Mouse (Mus musculus) embryonic facial prominence, embryonic 13.5 days (tissue): ENCODE results near the gene Rps6. TPM values are rescaled to one million over a fixed set of nuclear protein-coding genes. Genes with fewer than 3 reads are reported as not detected.
"Not testable (repeated sequence)": the region's sequence is repeated elsewhere in the genome, so short reads cannot be mapped to it uniquely, and the experiment has no call there.

Experiments
- ATAC-seq: fragments of 200-750 bp; cut with Nextera tagmentation; 2 replicates; pipeline ENCODE4 v1.8.0; 2017; ENCODE audit warnings: low read depth; ENCODE audit not compliant: insufficient number of reproducible peaks, insufficient read depth, low FRiP score, low TSS enrichment
- H3K27ac ChIP-seq: fragments of 300-500 bp; sonication (generic); 2 replicates; pipeline ENCODE4 v1.5.1; 2015; ENCODE audit warnings: moderate library complexity, mild to moderate bottlenecking, inconsistent platforms
- H3K27me3 ChIP-seq: fragments of 300-500 bp; sonication (generic); 2 replicates; pipeline ENCODE4 v1.6.1; 2015; ENCODE audit warnings: mild to moderate bottlenecking, inconsistent platforms
- H3K36me3 ChIP-seq: fragments of 300-500 bp; sonication (generic); 2 replicates; pipeline ENCODE4 v1.6.1; 2015; ENCODE audit warnings: mild to moderate bottlenecking, inconsistent platforms
- H3K4me1 ChIP-seq: fragments of 300-500 bp; sonication (generic); 2 replicates; pipeline ENCODE4 v1.6.1; 2015; ENCODE audit warnings: inconsistent platforms
- H3K4me2 ChIP-seq: fragments of 300-500 bp; sonication (generic); 2 replicates; pipeline ENCODE4 v1.6.1; 2015; ENCODE audit warnings: moderate library complexity, mild to moderate bottlenecking, inconsistent platforms
- H3K4me3 ChIP-seq: fragments of 300-500 bp; sonication (generic); 2 replicates; pipeline ENCODE4 v1.5.1; 2015; ENCODE audit warnings: mild to moderate bottlenecking, inconsistent platforms
- H3K9ac ChIP-seq: fragments of 300-500 bp; sonication (generic); 2 replicates; pipeline ENCODE4 v1.6.1; 2015; ENCODE audit warnings: mild to moderate bottlenecking, inconsistent platforms
- H3K9me3 ChIP-seq: fragments of 300-500 bp; sonication (generic); 2 replicates; pipeline ENCODE4 v1.6.1; 2016; ENCODE audit warnings: inconsistent platforms
- WGBS: fragments of 180-500 bp; shearing (Covaris S2); methylation state at CpG from one replicate; pipeline ENCODE4 v1.1.7; 2015; ENCODE audit warnings: mixed read lengths; 5-methylcytosine and 5-hydroxymethylcytosine counted together
- polyA plus RNA-seq: library from polyadenylated mRNA; unstranded; fragments of >200 nt; fragmentation: Nextera tagmentation; extraction: Ambion mirVana; gene quantifications from 2 replicates; pipeline ENCODE4 v1.2.1, GENCODE M21; 2015

Gene Rps6
- polyA plus RNA-seq, 1 experiment from 2014 or later, result 781 TPM

- no peaks in the 10 kb centered on the region for H3K27me3 ChIP-seq
- no peak overlapping the region for H3K27ac ChIP-seq
- no peak overlapping the region for H3K4me2 ChIP-seq
- ATAC-seq, result no peak
- H3K9me3 ChIP-seq, result no peaks in the 10 kb centered on the region
- peaks cover 51% of the 10 kb centered on the region for H3K36me3 ChIP-seq
- 90% methylated on average over 2 of the region's 2 CpGs for WGBS
- H3K4me1 ChIP-seq, result no peaks in the 10 kb centered on the region
- H3K9ac ChIP-seq, result no peak overlapping the region
- H3K4me3 ChIP-seq, result no peak overlapping the region
Measured at GRCm38 (mm10) chr4:86847246-86847645, 10.0 kb downstream of the Rps6 start.

- 97% methylated on average over 3 of the region's 3 CpGs for WGBS
- H3K9me3 ChIP-seq, result no peaks in the 10 kb centered on the region
- H3K4me3 ChIP-seq, result no peak overlapping the region
- no peak overlapping the region for H3K9ac ChIP-seq
- H3K4me2 ChIP-seq, result no peak overlapping the region
- ATAC-seq, result no peak
- H3K4me1 ChIP-seq, result no peaks in the 10 kb centered on the region
- peaks cover 53% of the 10 kb centered on the region for H3K36me3 ChIP-seq
- no peaks in the 10 kb centered on the region for H3K27me3 ChIP-seq
- H3K27ac ChIP-seq, result no peak overlapping the region
Measured at GRCm38 (mm10) chr4:86845384-86845783, 11.8 kb downstream of the Rps6 start.

- ATAC-seq, H3K4me1 ChIP-seq, H3K27ac ChIP-seq, H3K9ac ChIP-seq, H3K4me2 ChIP-seq, H3K27me3 ChIP-seq, H3K4me3 ChIP-seq, H3K9me3 ChIP-seq: not testable (repeated sequence)
- H3K36me3 ChIP-seq, result peaks cover 59% of the 10 kb centered on the region
- WGBS, result 99% methylated on average over 2 of the region's 2 CpGs
Measured at GRCm38 (mm10) chr4:86841141-86841540, 16.1 kb downstream of the Rps6 start.

- H3K4me2 ChIP-seq, result no peak overlapping the region
- no peak for ATAC-seq
- H3K27me3 ChIP-seq, result no peaks in the 10 kb centered on the region
- no peak overlapping the region for H3K4me3 ChIP-seq
- H3K9ac ChIP-seq, result no peak overlapping the region
- H3K4me1 ChIP-seq, result no peaks in the 10 kb centered on the region
- WGBS, result 94% methylated on average over 2 of the region's 2 CpGs
- H3K9me3 ChIP-seq, result no peaks in the 10 kb centered on the region
- H3K27ac ChIP-seq, result no peak overlapping the region
- H3K36me3 ChIP-seq, result peaks cover 47% of the 10 kb centered on the region
Measured at GRCm38 (mm10) chr4:86831896-86832295, 25.3 kb downstream of the Rps6 start.

- Histone ChIP-seq H3K36me3 (peaks cover 65% of the 10 kb centered on the region), H3K9ac (no peak overlapping the region), H3K27ac (no peak overlapping the region), H3K4me1 (no peaks in the 10 kb centered on the region), H3K4me3 (no peak overlapping the region), H3K27me3 (no peaks in the 10 kb centered on the region), H3K4me2 (no peak overlapping the region), H3K9me3 (no peaks in the 10 kb centered on the region)
- no peak for ATAC-seq
- 91% methylated on average over 7 of the region's 7 CpGs for WGBS
Measured at GRCm38 (mm10) chr4:86825143-86825542, 32.1 kb downstream of the Rps6 start.

- Histone ChIP-seq H3K4me2 (no peak overlapping the region), H3K27me3 (no peaks in the 10 kb centered on the region), H3K9me3 (no peaks in the 10 kb centered on the region), H3K4me3 (no peak overlapping the region), H3K27ac (no peak overlapping the region), H3K36me3 (peaks cover 63% of the 10 kb centered on the region), H3K4me1 (no peaks in the 10 kb centered on the region), H3K9ac (no peak overlapping the region)
- 48% methylated on average over 2 of the region's 2 CpGs for WGBS
- no peak for ATAC-seq
Measured at GRCm38 (mm10) chr4:86823169-86823568, 34.0 kb downstream of the Rps6 start.

GRCm38 (mm10) chr4:86814850-86815249 is 42.4 kb downstream of the Rps6 start:
- Histone ChIP-seq H3K36me3 (peaks cover 23% of the 10 kb centered on the region), H3K27ac (no peak overlapping the region), H3K27me3 (no peaks in the 10 kb centered on the region), H3K9me3 (no peaks in the 10 kb centered on the region), H3K4me1 (no peaks in the 10 kb centered on the region), H3K4me3 (no peak overlapping the region), H3K4me2 (no peak overlapping the region), H3K9ac (no peak overlapping the region)
- ATAC-seq, result no peak
- 74% methylated on average over 3 of the region's 3 CpGs for WGBS

- Histone ChIP-seq H3K27me3 (no peaks in the 10 kb centered on the region), H3K4me2 (no peak overlapping the region), H3K4me1 (no peaks in the 10 kb centered on the region), H3K27ac (no peak overlapping the region), H3K9ac (no peak overlapping the region), H3K4me3 (no peak overlapping the region), H3K9me3 (no peaks in the 10 kb centered on the region), H3K36me3 (peaks cover 24% of the 10 kb centered on the region)
- no peak for ATAC-seq
- 55% methylated on average over 2 of the region's 2 CpGs for whole genome bisulfite sequencing
Measured at GRCm38 (mm10) chr4:86810604-86811003, 46.6 kb downstream of the Rps6 start.

Other genes starting within 250 kb of the Rps6 start
- 15.1 and 15.7 TPM in 2 replicates for gene Haus6, start 245.4 kb downstream of the Rps6 start, polyA plus RNA-seq
- gene Plin2, start 187.4 kb downstream of the Rps6 start, polyA plus RNA-seq, result 73.5 and 75.0 TPM in 2 replicates
- gene Dennd4c, start 108.9 kb downstream of the Rps6 start, polyA plus RNA-seq, result 7.2 and 8.3 TPM in 2 replicates
- 18.1 and 19.2 TPM in 2 replicates for gene Acer2, start 17.0 kb upstream of the Rps6 start, polyA plus RNA-seq